Mouse (Mus musculus): ENCODE results near the gene Arrdc3. TPM values are rescaled to one million over a fixed set of nuclear protein-coding genes. Genes with fewer than 3 reads are reported as not detected.

The Arrdc3 gene
- 26.3 and 49.8 TPM in 2 replicates for polyA plus RNA-seq (2012; rRNA removed)

GRCm38 (mm10) chr13:80883190-80883589 is at the start of gene Arrdc3:
Gene Arrdc3, plus strand, starts transcription at chr13:80883384.

Measured in central nervous system, embryonic 11.5 days (tissue).